Mouse (Mus musculus): ENCODE results near the gene Abcd1.

GRCm38 (mm10) chrX:73700472-73700871 is 15.9 kb upstream of the Abcd1 start:
- TF ChIP-seq CTCF (IDR thresholded peaks at IDR 0.05) (peak; percentile 61), EP300 (IDR thresholded peaks at IDR 0.05) (no peak)

Measured in lung, postnatal 0 days (tissue).